Mouse (Mus musculus): Measurements from ENCODE around the gene 2700049A03Rik. TPM values are rescaled to one million over a fixed set of nuclear protein-coding genes. Genes with fewer than 3 reads are reported as not detected.
A peak's percentile ranks its signal among the peaks of the same experiment; 100 is the strongest.
"Not testable (repeated sequence)": the region's sequence is repeated elsewhere in the genome, so short reads cannot be mapped to it uniquely, and the experiment has no call there.

The 2700049A03Rik gene
- polyA plus RNA-seq (2016; fragmentation: Nextera tagmentation; extraction: Ambion mirVana), result 15.1 and 16.1 TPM in 2 replicates

GRCm38 (mm10) chr12:71136130-71136973, at the start of gene 2700049A03Rik, which contains the start of gene Timm9:
Gene 2700049A03Rik, plus strand, starts transcription at chr12:71136848.
Gene Timm9, minus strand, starts transcription at chr12:71136684.
- Histone ChIP-seq H3K9me3 (no peaks in the 10 kb centered on the region), H3K36me3 (peaks cover 34% of the 10 kb centered on the region), H3K4me3 (peak within 1 kb of the TSS; percentile 93), H3K9ac (peak within 1 kb of the TSS; percentile 84), H3K4me1 (peaks cover 17% of the 10 kb centered on the region), H3K4me2 (replicated peaks) (peak within 1 kb of the TSS; percentile 83), H3K27ac (peak within 1 kb of the TSS; percentile 26; the same call in 1 of the 2 replicates), H3K27me3 (replicated peaks) (no peaks in the 10 kb centered on the region)
- peak; percentile 96 for ATAC-seq (ENCODE audit: low FRiP score, low read depth)
- under 1% methylated on average over 52 of the region's 52 CpGs for WGBS

- not testable (repeated sequence) for H3K27ac ChIP-seq; H3K9me3 ChIP-seq; H3K9ac ChIP-seq; H3K4me1 ChIP-seq; ATAC-seq (ENCODE audit: low FRiP score, low read depth); H3K36me3 ChIP-seq; H3K4me3 ChIP-seq; H3K27me3 ChIP-seq (replicated peaks); H3K4me2 ChIP-seq (replicated peaks)
- 92% methylated on average over 4 of the region's 4 CpGs for WGBS
These were observed 32.4 kb upstream of the 2700049A03Rik start for GRCm38 (mm10) chr12:71104275-71104674.

GRCm38 (mm10) chr12:71107216-71107771, 29.4 kb upstream of the 2700049A03Rik start:
- Histone ChIP-seq H3K27ac (no peak overlapping the region), H3K27me3 (replicated peaks) (peaks cover 7% of the 10 kb centered on the region), H3K36me3 (no peaks in the 10 kb centered on the region), H3K4me1 (no peaks in the 10 kb centered on the region), H3K4me3 (no peak overlapping the region), H3K9me3 (no peaks in the 10 kb centered on the region), H3K4me2 (replicated peaks) (no peak overlapping the region), H3K9ac (no peak overlapping the region)
- no peak for ATAC-seq (ENCODE audit: low FRiP score, low read depth)
- WGBS, result 87% methylated on average over 6 of the region's 6 CpGs

- no peaks in the 10 kb centered on the region for H3K4me1 ChIP-seq
- WGBS, result 10% methylated on average over 33 of the region's 33 CpGs
- H3K4me3 ChIP-seq, result 0 out of 2 replicates have a peak within 1 kb of the TSS, but pooled peaks have one; percentile 3
- peak within 1 kb of the TSS; percentile 54 for H3K4me2 ChIP-seq (replicated peaks)
- no peak within 1 kb of the TSS for H3K27ac ChIP-seq
- no peaks in the 10 kb centered on the region for H3K9me3 ChIP-seq
- no peak for ATAC-seq (ENCODE audit: low FRiP score, low read depth)
- H3K36me3 ChIP-seq, result no peaks in the 10 kb centered on the region
- H3K9ac ChIP-seq, result peak within 1 kb of the TSS; percentile 38; the same call in 1 of the 2 replicates
- H3K27me3 ChIP-seq (replicated peaks), result peaks cover 7% of the 10 kb centered on the region
These were observed 25.3 kb upstream of the 2700049A03Rik start, which contains the start of gene Tomm20l for GRCm38 (mm10) chr12:71111331-71111730. Gene Tomm20l, plus strand, starts transcription at chr12:71111428.

GRCm38 (mm10) chr12:71113074-71113473, 23.6 kb upstream of the 2700049A03Rik start:
- WGBS, result 84% methylated on average over 10 of the region's 10 CpGs
- Histone ChIP-seq H3K9ac (no peak overlapping the region), H3K9me3 (no peaks in the 10 kb centered on the region), H3K4me2 (replicated peaks) (no peak overlapping the region), H3K27me3 (replicated peaks) (peaks cover 7% of the 10 kb centered on the region), H3K4me3 (no peak overlapping the region), H3K27ac (no peak overlapping the region), H3K36me3 (no peaks in the 10 kb centered on the region), H3K4me1 (no peaks in the 10 kb centered on the region)
- ATAC-seq (ENCODE audit: low FRiP score, low read depth), result no peak

- no peak overlapping the region for H3K9ac ChIP-seq
- H3K36me3 ChIP-seq, result no peaks in the 10 kb centered on the region
- H3K9me3 ChIP-seq, result no peaks in the 10 kb centered on the region
- H3K27me3 ChIP-seq (replicated peaks), result peaks cover 7% of the 10 kb centered on the region
- no peaks in the 10 kb centered on the region for H3K4me1 ChIP-seq
- H3K4me3 ChIP-seq, result no peak overlapping the region
- 32% methylated on average over 12 of the region's 12 CpGs for WGBS
- no peak for ATAC-seq (ENCODE audit: low FRiP score, low read depth)
- no peak overlapping the region for H3K27ac ChIP-seq
- H3K4me2 ChIP-seq (replicated peaks), result 0 out of 2 replicates have a peak overlapping the region, but pooled peaks have one; percentile 18
These were observed 22.9 kb upstream of the 2700049A03Rik start for GRCm38 (mm10) chr12:71113675-71114288.

GRCm38 (mm10) chr12:71116411-71116810, 20.2 kb upstream of the 2700049A03Rik start:
- no peak for ATAC-seq (ENCODE audit: low FRiP score, low read depth)
- 81% methylated on average over 5 of the region's 5 CpGs for WGBS
- H3K4me1 ChIP-seq, result no peaks in the 10 kb centered on the region

GRCm38 (mm10) chr12:71122731-71123130, 13.9 kb upstream of the 2700049A03Rik start:
- peaks cover 32% of the 10 kb centered on the region for H3K36me3 ChIP-seq
- H3K4me2 ChIP-seq (replicated peaks), result no peak overlapping the region
- H3K27ac ChIP-seq, result no peak overlapping the region
- H3K4me1 ChIP-seq, result no peaks in the 10 kb centered on the region
- H3K27me3 ChIP-seq (replicated peaks), result no peaks in the 10 kb centered on the region
- no peak overlapping the region for H3K4me3 ChIP-seq
- no peak overlapping the region for H3K9ac ChIP-seq
- ATAC-seq (ENCODE audit: low FRiP score, low read depth), result no peak
- 94% methylated on average over 10 of the region's 10 CpGs for WGBS
- H3K9me3 ChIP-seq, result no peaks in the 10 kb centered on the region

More at GRCm38 (mm10) chr12:71116411-71116810, 20.2 kb upstream of the 2700049A03Rik start:
- Histone ChIP-seq H3K27ac (no peak overlapping the region), H3K27me3 (replicated peaks) (peaks cover 2% of the 10 kb centered on the region; the same call in 1 of the 2 replicates), H3K4me2 (replicated peaks) (no peak overlapping the region), H3K36me3 (no peaks in the 10 kb centered on the region), H3K4me3 (no peak overlapping the region), H3K9me3 (no peaks in the 10 kb centered on the region), H3K9ac (no peak overlapping the region)

GRCm38 (mm10) chr12:71123286-71123685, 13.4 kb upstream of the 2700049A03Rik start:
- H3K4me2 ChIP-seq (replicated peaks), result no peak overlapping the region
- no peak overlapping the region for H3K4me3 ChIP-seq
- no peaks in the 10 kb centered on the region for H3K9me3 ChIP-seq
- ATAC-seq (ENCODE audit: low FRiP score, low read depth), result no peak
- H3K27ac ChIP-seq, result no peak overlapping the region
- 90% methylated on average over 9 of the region's 9 CpGs for WGBS
- H3K27me3 ChIP-seq (replicated peaks), result no peaks in the 10 kb centered on the region
- no peak overlapping the region for H3K9ac ChIP-seq
- H3K4me1 ChIP-seq, result no peaks in the 10 kb centered on the region
- peaks cover 33% of the 10 kb centered on the region for H3K36me3 ChIP-seq

- H3K27me3 ChIP-seq (replicated peaks), result no peaks in the 10 kb centered on the region
- peaks cover 17% of the 10 kb centered on the region for H3K4me1 ChIP-seq
- 44% methylated on average over 5 of the region's 5 CpGs for WGBS
- H3K9me3 ChIP-seq, result no peaks in the 10 kb centered on the region
- no peak for ATAC-seq (ENCODE audit: low FRiP score, low read depth)
- H3K36me3 ChIP-seq, result peaks cover 28% of the 10 kb centered on the region
- peak overlapping the region; percentile 84; the same call in 1 of the 2 replicates for H3K9ac ChIP-seq
- no peak overlapping the region for H3K27ac ChIP-seq
- H3K4me2 ChIP-seq (replicated peaks), result peak overlapping the region; percentile 83
- no peak overlapping the region; the same call in 1 of the 2 replicates for H3K4me3 ChIP-seq
These were observed 1.1 kb upstream of the 2700049A03Rik start for GRCm38 (mm10) chr12:71135581-71135980.

GRCm38 (mm10) chr12:71136974-71137491, 385 bp downstream of the 2700049A03Rik start:
- Histone ChIP-seq H3K9me3 (no peaks in the 10 kb centered on the region), H3K9ac (peak overlapping the region; percentile 84), H3K4me2 (replicated peaks) (peak overlapping the region; percentile 83), H3K27me3 (replicated peaks) (no peaks in the 10 kb centered on the region), H3K36me3 (peaks cover 35% of the 10 kb centered on the region), H3K27ac (no peak overlapping the region), H3K4me1 (peaks cover 17% of the 10 kb centered on the region), H3K4me3 (peak overlapping the region; percentile 93)
- whole genome bisulfite sequencing, result under 1% methylated on average over 30 of the region's 30 CpGs
- peak; percentile 79 for ATAC-seq (ENCODE audit: low FRiP score, low read depth)

GRCm38 (mm10) chr12:71137686-71138085, 1.0 kb downstream of the 2700049A03Rik start:
- Histone ChIP-seq H3K4me1 (peaks cover 17% of the 10 kb centered on the region), H3K9me3 (no peaks in the 10 kb centered on the region), H3K9ac (peak overlapping the region; percentile 84), H3K36me3 (peaks cover 36% of the 10 kb centered on the region), H3K27me3 (replicated peaks) (no peaks in the 10 kb centered on the region), H3K4me2 (replicated peaks) (peak overlapping the region; percentile 83), H3K27ac (no peak overlapping the region), H3K4me3 (peak overlapping the region; percentile 93)
- no peak for ATAC-seq (ENCODE audit: low FRiP score, low read depth)
- WGBS, result 9% methylated on average over 11 of the region's 11 CpGs

All from neural tube, embryonic 12.5 days (tissue).